Mouse (Mus musculus) T-helper 2 cell (primary cell): ENCODE results near the gene Cdyl.

Source experiments
- in situ Hi-C: fragments of 300-600 bp; cut with MboI, MseI; formaldehyde crosslinking; loops from one replicate; pipeline ENCODE4 v1.15.1; 2025; ENCODE audit warnings: high pct_unique_total_duplicates

The Cdyl gene

DNA sequence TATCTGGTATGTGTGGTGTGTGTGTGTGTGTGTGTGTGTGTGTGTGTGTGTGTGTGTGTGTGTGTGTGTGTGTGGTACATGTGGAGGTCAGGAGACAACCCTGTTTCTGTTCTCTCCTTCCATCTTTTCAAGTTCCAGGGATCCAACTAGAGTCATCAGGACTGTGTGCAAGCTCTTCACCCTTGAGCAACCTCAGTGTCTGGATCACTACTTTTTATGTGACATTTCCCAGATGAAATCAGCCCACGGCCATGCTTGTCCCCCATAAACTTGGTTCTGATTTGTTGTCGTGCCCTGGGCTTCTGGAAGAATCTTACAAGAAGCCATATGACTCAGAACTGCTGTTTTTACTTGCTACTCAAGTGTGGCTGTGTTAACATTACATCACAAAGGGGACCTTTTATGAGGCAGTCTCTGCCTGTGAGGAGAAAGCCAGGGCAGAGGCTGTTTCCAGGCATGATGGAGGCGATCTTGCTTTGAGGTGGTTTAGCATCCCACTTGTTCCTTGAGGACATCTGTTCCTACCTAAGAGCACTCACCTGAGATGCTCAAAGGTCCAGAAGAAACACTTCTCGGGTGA, at the start of gene Cdyl:
TSS of gene Cdyl (plus strand) at position 428 of the 580 bp plus-strand sequence.
- in situ Hi-C loops, result no loop called here

DNA sequence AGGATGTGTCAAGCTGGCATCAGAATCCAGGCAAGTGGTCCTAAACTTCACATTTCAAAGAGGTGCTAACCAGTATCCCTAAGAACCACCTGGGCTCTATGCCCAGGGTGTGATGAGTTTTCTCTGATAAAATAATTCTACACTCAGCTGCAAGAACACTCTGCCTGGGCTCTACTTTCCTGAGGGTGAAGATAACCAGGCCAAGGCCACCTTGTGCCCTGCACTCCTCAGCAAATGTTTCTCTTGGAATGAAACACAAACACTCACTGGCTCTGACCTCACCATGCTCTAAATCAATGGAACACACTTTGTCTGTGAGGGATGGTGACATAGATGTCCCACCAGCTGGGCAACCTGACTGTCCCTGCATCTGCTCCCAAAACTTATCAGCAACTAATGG, 48.9 kb upstream of the Cdyl start:
- in situ Hi-C loops, result no loop called here

DNA sequence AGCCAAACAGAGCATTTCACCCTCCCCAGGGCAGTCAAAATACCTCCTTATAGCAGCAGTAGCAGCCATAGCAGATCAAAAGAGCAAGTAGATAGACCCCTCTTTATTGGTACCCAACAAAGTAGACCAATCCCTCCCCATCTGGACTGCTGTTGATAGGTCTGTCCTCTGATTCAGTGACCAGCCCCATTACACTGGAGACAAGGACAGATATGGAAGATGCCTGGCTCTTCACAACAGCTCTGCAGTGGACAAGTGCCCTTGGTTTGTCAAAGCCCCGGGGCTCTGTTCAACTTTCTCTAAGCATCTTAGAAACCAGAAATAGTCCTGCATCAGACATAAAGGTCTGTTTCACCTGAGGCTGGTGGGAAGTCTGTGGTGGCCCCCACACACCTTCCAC, 47.1 kb upstream of the Cdyl start:
- in situ Hi-C loops, result no loop called here

DNA sequence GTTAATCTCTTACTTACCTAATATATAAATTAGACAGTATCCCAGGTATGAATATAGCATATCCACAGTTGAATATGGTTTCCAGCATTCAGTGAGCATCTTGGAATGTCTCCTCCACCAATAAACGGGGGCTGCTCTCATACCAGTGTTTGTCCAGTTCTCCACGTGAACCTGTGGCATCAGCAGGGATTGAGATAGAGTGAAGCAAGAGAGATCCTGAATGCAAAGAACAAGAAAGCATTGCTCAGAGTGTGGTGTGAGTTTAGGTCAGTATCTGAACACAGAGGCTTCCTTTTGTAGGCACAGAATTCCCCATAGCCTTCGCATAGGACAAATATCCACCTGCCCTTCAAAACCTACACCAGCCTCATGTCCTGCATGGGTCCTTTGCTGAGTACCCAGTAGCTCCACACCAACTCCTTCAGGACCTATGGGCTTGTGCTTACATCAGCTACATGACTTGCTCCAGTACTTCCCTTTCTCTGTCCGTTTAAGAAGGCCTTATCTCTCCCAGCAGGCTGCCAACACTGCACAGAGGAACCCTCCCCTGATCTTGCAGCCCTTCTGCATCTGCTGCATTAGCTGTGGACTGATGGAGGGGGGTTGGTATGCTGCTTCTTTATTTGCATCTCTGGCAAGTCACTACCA, 44.7 kb upstream of the Cdyl start:
- in situ Hi-C loops, result no loop called here

DNA sequence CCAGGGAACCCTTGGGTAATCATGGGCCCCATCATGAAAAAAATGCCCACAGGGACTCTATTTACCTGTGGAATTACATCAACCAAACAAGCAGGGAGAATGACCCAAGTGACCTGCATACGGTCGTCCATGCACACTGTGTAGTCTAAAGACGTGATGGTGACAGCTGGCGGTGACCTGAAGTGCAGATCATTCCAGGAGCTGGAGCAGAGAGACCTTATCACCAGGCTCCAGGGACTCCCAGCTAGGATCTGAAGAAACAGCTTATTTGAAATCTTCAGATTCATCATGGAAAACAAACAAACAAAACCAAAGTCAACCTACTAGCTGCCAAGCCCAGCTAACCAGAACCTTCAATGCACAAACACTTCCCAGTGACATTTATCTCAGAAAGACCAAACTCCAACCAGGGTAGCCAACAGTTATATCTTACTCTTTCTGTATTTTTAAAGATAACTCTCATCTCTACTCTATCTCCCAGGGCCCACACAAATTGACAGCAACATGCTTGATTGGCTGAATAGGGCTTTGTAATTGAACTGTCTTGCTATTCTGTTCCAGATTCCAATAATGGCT, 43.0 kb upstream of the Cdyl start:
- in situ Hi-C loops, result no loop called here

DNA sequence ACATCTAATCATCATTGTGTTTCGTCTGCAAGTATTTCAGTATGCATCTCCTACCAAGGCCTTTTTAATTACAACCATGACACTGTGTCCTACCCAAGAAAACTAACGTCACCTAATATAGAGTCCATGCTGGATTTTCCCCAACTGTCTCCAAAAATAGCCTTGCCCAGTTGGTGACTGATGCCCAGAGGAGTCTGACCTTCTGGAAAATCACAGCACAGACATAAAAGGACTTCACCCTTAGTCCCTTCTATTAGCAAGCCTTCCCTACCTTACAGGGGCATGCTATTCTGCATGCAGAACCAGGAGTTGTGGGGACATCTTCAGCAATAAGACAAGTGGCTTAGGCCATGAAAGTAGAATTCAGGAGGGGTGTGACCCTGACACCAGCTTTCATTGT, 40.3 kb upstream of the Cdyl start:
- in situ Hi-C loops, result no loop called here

DNA sequence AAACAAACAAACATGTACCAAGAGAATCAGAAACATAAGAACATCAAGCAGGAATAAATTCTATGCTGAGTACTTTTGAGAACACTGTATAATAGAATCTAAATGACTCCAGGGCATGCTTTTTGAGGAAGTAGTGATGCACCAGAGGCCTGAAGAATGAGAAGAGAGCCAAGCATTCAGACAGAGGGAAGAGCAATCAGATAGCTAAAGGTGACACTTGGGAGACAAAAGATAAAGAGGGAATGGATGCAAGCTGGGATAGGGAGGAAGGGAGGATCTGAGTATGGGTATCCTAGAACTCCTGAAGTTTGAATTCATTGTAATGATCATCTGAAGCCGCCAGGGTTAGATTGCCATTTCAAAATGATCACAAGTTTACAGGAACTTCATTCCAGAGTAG, 38.9 kb upstream of the Cdyl start:
- in situ Hi-C loops, result no loop called here

DNA sequence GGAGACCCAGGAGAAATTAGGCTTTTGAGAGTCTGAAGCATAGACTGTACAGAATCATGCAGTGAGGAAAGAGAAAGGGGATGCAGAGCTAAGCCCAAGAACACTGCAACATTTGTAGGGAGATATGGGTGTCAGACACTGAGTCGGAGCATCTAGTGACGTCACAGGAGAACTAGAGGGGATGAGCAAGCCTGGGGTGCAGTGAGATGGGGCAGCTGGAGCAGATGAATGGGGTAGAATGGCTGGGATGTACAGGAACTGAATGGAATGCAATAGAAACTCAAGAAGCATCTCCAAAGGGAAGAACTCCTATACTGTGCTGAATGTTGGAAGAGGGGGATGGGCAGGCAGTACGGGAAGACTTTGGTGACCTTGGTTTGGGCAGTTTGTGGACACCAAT, 34.8 kb upstream of the Cdyl start:
- in situ Hi-C loops, result no loop called here

DNA sequence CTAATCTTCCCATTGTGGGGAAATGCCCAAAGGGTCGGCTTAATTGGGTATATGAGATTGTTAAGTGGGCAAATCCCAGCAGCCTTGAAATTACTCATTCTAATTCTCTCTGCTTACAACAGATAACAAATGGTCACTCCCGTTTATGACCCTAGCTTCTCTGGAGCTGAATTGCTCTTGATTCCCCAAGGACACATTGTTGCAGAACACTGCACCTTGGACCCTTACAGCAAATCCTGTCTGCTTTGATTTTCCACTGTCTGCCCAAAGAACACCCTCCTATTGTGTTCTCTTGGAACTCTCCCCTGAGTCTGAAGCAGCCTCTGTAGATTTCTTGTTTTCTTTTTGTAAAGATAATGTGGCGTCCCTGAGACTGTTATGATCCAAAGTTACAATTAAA, 34.1 kb upstream of the Cdyl start:
- in situ Hi-C loops, result no loop called here

DNA sequence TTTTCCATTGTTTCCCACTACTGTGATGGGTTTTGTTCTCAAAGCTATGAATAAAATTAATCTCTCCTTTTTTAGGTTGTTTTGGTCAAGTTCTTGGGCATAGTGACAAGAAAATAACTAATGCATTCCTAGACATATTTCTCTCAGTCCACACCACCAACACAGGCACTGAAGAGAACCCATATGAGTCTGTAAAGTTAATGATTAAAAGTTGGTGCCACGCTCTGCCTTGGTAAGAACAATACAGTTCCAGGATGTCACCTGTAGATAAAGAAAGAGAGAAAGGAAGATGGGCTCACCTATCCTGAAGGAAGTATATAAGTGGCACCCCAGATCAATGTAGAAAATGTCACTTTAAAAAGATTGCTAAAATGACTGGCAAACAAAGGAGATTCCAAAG, 32.3 kb upstream of the Cdyl start:
- in situ Hi-C loops, result no loop called here

DNA sequence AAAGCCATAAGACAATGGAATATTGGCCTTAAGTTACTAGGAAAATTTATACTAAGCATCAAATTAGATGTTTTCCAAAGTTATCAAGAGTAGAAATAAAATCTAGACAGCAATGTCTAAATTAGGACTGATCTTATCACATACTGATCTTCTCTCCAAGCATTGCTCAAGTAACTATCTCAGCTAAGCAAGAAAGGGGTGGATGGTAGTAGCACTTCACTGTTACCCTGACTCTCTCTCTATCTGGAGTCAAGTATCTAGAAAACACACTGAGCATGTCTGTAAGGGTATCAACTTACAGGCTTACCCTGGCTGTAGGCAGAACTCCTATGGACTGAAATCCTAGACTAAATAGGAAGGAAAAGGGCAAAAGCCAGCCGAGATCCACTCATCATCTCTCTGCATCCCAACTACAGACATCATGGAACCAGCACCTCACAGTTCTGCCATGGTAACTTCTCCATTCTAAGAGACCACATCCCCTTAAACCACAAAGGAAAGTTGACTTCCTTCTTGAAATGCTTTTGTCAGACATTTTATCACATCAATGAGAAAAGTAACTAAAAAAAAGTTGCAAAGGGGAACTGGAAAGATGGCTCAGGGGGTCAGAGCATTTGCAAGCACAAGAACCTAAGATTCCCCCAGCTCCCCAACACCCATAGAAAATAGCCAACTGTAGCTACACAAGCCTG, 12.4 kb upstream of the Cdyl start:
- in situ Hi-C loops, result no loop called here

DNA sequence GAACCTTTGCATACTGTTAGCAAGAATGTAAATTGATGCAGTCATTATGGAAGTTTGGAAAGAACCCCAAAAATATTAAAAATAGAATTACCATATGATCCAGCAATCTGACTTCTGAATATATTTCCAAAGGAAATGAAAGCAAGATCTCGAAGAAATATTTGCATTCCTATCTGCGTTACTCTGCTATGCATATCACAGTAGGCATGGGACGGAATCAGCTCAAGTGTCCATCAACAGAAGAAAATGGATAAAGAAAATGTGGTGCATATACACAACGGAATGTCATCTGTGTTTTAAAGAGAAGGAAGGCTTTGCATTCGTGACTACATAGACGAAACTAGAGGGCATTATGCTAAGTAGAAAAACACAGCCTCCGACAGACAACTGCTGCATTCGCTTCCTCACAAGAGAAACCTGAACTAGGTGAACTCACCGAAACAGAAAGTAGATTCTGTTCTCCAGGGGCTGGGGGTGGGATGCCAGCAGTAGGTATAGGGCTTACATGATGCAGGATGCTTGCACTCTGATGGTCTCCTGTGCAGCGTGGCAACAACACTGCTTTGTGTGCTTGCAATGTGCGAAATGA, 9.3 kb upstream of the Cdyl start:
- in situ Hi-C loops, result no loop called here

DNA sequence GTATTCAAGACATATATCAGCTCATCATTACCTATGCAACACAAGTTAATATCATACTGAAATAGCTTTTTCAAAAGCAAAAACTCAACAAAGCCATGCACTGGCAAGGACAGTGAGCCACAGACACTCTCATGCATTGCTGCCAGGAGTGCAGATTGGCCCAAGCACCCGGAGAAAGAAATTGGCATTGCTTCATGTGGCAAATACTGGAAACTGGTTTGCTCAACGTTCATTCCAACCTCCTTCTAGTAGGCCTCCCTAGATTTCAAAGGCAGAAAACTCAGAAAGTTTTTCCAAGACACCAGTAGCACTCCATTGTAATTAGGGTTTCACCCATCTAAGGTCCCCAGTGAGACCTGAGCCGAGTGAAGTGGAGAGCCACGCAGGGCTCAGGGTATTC, 6.8 kb upstream of the Cdyl start:
- in situ Hi-C loops, result no loop called here

DNA sequence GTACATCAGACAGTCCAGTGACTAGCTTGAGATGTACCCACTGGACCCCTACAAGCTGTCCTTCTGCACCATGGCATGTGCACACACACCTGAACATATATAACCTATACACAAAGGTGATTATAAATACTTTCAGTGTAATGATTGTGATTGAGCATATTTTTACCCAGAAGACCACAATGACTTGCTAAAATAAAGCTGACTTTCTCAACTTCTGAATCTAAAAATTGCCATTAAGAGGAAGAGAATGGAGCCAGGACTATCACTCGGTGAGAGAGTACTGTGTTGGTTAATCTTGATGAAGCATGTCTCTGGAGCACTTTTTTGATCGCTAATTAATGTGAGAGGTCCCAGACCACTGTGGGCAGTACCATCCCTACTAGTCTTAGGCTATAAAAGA, 2.8 kb upstream of the Cdyl start:
- in situ Hi-C loops, result no loop called here

DNA sequence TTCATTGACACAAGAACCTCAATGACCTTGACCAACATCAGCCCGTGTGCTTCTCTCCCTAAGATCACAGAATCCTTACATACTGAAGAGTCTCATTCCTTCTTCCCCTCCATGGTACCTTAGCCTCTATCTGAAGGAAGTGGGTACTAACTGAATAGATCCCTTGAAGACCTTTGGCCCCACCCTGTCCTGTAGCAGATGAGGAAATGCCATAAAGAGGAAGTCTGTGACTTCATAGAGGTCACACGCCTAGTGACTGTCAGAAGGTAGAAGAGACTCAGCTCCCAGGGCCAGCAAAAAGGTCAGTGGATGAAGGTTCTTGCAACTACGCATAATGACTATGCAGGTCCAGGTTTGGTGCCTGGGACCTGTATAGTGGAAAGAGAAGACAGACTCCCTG, 5.8 kb downstream of the Cdyl start:
- in situ Hi-C loops, result no loop called here

DNA sequence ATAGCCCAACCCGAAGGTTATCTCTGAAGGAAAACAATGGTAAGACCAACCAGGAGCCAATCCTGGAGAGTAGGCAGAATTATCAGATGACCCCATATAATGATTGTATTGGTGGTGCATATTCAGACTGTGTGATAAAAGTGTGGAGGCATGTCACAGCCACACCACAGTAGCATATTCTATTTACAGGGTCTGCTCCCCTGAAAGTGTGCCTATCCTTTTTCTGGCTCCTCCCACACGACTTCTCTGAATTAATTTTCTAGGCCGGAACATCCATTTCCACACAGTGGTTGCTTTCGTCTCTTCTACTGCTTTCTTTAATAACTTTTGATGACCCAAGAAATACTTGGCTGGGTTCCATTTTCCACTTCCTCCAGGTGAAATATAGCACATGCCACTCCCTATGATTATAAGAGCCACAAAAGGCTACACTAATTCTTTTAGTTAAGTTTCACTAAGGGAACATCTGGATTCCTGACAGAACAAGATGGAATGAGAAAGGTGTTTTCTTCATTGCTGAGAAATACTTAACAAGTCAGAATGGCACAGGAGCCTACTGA, 10.4 kb downstream of the Cdyl start:
- in situ Hi-C loops, result no loop called here

DNA sequence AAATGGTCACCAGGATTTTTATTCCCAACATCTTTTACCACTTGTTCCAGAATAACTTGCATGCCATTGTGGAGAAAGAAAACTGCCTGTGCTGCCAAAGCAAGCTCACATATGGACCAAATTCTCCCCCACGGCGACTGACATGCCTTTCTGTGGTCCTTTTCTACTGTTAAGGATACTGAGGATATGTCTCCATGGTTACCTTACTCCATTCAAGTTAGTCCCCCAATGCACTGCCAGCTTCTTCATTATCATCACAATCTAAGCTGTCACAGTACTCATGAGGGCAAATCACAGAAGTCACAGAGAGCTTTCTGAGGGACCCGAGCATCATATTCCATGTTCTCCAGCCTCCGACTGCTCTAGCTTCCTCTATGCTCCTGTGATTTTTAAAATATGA, 11.2 kb downstream of the Cdyl start:
- in situ Hi-C loops, result no loop called here

DNA sequence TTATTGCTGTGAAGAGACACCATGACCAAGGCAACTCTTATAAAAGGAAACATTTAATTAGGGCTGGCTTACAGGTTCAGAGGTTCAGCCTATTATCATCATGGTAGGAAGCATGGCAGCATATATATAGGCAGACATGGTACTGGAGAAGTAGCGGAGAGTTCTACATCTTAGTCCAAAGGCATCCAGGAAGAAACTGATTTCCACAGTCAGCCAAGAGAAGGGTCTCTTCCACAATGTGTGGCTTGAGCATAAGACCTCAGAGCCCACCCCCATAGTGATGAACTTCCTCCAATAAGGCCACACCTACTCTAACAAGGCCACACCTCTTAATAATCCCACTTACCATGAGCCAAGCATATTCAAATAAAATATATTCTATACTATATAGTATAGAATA, 17.3 kb downstream of the Cdyl start:
- in situ Hi-C loops, result no loop called here

DNA sequence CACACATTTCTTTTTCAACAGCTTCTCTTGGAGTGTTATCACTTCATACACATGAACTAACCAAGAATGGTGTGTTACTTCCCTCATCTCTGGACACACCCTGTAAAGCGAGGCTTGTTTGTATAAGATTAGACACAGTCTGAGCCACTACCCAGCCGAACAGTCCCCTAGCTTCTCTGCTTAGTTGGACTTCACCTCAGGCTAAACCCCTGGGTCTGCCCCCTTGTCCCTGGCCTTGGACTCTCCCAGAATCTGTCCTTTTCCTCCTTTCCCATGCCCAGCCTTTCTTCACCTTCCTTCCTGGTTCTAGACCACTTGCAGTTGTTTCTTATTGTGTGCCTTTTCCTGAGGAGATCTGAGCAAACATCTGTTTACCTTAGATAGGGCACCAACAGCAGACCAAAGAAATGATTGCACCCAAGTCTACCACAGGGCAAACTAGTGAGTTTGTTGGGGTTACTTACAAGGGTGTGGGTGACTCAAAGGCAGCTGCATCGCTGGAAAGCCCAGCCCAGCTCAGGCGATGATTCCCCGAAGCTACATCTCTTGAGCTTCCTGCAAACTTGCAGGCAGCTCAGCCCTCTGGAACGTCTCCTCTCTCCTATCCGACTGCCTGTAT, 17.9 kb downstream of the Cdyl start:
- in situ Hi-C loops, result no loop called here

DNA sequence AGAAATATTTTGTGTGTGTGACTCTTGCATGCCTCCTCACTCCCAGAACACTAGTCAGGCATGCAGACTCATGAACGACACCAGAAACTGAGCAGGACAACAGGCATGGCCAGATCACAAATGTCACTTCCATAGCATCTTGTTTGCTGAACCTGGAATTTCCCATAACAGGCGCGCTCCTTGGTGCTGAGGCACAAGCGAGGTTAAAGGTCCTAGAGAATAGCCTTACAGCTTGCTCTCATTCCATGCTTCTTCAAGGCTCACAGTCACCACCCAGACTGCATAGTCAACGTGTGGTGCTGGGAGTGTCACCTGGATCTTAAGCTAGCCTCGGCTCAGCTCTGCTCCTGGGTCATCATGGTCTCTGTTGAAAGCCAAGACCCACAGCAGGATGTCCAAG, 19.1 kb downstream of the Cdyl start:
- in situ Hi-C loops, result no loop called here

DNA sequence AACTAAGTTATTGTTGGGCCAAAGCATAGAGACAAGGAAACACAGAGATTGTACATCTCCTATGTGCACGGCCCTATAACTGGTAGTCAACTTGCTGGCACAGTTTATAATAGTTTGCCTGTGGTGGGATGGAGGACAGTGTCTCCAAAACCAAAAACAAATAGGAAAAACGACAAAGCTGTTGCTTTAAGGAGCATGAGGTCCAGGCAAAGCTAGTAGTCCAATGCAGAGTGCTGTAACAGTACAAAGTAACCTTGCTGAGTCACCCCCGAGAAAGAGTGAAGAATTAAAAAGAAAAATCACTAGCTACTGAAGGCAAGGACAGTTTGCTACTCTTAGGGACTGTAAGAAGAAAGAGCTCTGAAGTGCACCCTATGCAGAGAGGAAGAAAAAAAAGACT, 21.7 kb downstream of the Cdyl start:
- in situ Hi-C loops, result no loop called here

DNA sequence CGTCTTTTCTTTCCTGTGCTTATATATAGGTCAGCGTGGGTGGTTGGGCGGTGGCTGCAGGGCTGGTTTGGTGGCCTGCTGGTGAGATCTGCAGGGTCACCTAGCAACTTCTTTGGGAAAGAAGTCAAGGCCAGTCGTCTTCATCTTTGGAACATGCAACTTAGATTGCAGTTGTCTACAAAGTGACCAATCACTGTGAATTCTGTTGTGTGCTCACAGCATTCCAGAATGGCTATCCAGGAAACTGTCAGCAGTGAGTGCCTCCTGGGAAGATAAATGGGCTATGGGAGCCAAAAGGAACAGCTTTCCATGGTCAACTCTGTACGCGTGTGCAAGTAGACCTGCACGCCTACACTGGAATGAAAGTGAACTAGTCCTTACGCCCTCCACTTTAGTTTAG, 26.6 kb downstream of the Cdyl start:
- in situ Hi-C loops, result no loop called here
